Mouse (Mus musculus) thymus, adult 2 months (tissue): ENCODE measurements around the gene Dlgap1.

ENCODE experiments used
- CTCF ChIP-seq: fragments of 200-500 bp; IDR thresholded peaks from 2 replicates; pipeline ENCODE4 v1.5.1; 2012; ENCODE audit warnings: mild to moderate bottlenecking, control low read depth, low read length, moderate library complexity, borderline replicate concordance; ENCODE audit not compliant: control insufficient read depth, poor library complexity, insufficient read depth; ENCODE audit errors: extremely low read depth
- POLR2A ChIP-seq: fragments of 200-500 bp; IDR thresholded peaks from 2 replicates; pipeline ENCODE4 v1.6.1; 2012; ENCODE audit warnings: mild to moderate bottlenecking, low read length, control low read depth, moderate library complexity; ENCODE audit not compliant: control insufficient read depth, poor library complexity, insufficient read depth; ENCODE audit errors: extremely low read depth

DNA sequence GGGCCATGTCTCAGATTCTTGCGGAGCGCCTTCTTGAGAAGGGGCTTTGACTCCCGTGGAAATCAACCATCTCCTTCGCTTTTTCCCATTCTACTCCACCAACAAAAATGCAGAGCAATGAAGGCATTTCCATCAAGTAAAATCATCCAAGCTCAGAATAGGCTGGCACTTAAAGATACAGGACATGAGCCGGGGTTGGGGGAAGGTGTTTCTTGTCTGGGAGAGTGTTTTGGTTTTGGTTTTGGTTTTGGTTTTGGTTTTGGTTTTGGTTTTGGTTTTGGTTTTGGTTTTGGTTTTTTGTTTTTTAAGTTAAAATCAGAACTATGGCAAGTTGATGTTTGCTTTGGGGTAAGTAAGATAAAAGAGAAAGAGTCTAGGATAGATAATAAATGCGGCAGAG, 466.7 kb downstream of the Dlgap1 start:
- no peak for TF ChIP-seq CTCF
- TF ChIP-seq POLR2A: no peak
